Mouse (Mus musculus) ES-CJ7 (cell line): ENCODE measurements at regions not wholly inside any gene's neighbourhood (a gene's known extent, or its start where the extent isn't known, plus 50 kb on each side); places are given as distances from the start of the nearest gene placed in this dataset.

ENCODE experiments used
- DNase-seq: peaks from one replicate; pipeline ENCODE4 v3.0.0; 2011; ENCODE audit warnings: low read depth, low spot score

- no peak for DNase-seq
Measured at GRCm38 (mm10) chr5:101297511-101298102, 367.2 kb downstream of the Nkx6-1 start.

GRCm38 (mm10) chr5:101295941-101296340 is 368.9 kb downstream of the Nkx6-1 start:
- DNase-seq = no peak

- DNase-seq = no peak
Measured at GRCm38 (mm10) chr5:101294031-101294430, 370.8 kb downstream of the Nkx6-1 start.

GRCm38 (mm10) chr5:101288358-101288757 is 376.4 kb downstream of the Nkx6-1 start:
- DNase-seq = peak; percentile 51

GRCm38 (mm10) chr5:101285941-101286340 is 378.9 kb downstream of the Nkx6-1 start:
- no peak for DNase-seq

- no peak for DNase-seq
Measured at GRCm38 (mm10) chr5:101250474-101250873, 405.0 kb downstream of the Gpat3 start.

GRCm38 (mm10) chr5:101242651-101243050 is 397.1 kb downstream of the Gpat3 start:
- no peak for DNase-seq

- no peak for DNase-seq
Measured at GRCm38 (mm10) chr5:101239298-101240118, 394.0 kb downstream of the Gpat3 start.

- DNase-seq = no peak
Measured at GRCm38 (mm10) chr5:101236163-101236693, 390.7 kb downstream of the Gpat3 start.

GRCm38 (mm10) chr5:101222390-101222789 is 376.9 kb downstream of the Gpat3 start:
- DNase-seq = no peak

- DNase-seq = no peak
Measured at GRCm38 (mm10) chr5:101218082-101218481, 372.6 kb downstream of the Gpat3 start.

GRCm38 (mm10) chr5:101216837-101217571 is 371.5 kb downstream of the Gpat3 start:
- no peak for DNase-seq

GRCm38 (mm10) chr5:101211974-101212373 is 366.5 kb downstream of the Gpat3 start:
- no peak for DNase-seq

- no peak for DNase-seq
Measured at GRCm38 (mm10) chr5:101208150-101208549, 362.6 kb downstream of the Gpat3 start.

GRCm38 (mm10) chr5:101195501-101195900 is 350.0 kb downstream of the Gpat3 start:
- DNase-seq = no peak

GRCm38 (mm10) chr5:101190976-101191375 is 345.5 kb downstream of the Gpat3 start:
- DNase-seq = peak; percentile 76

GRCm38 (mm10) chr5:101173183-101173582 is 327.7 kb downstream of the Gpat3 start:
- no peak for DNase-seq

- DNase-seq = no peak
Measured at GRCm38 (mm10) chr5:101172782-101173181, 327.3 kb downstream of the Gpat3 start.

- no peak for DNase-seq
Measured at GRCm38 (mm10) chr5:101169074-101169473, 323.6 kb downstream of the Gpat3 start.

GRCm38 (mm10) chr5:101163624-101164213 is 318.2 kb downstream of the Gpat3 start:
- DNase-seq = no peak

GRCm38 (mm10) chr5:101163112-101163511 is 317.6 kb downstream of the Gpat3 start:
- no peak for DNase-seq

GRCm38 (mm10) chr5:101157416-101157815 is 311.9 kb downstream of the Gpat3 start:
- DNase-seq = peak; percentile 3
